Mouse (Mus musculus) embryonic fibroblast, embryonic 13.5 days (primary cell): ENCODE measurements at regions not wholly inside any gene's neighbourhood (a gene's known extent, or its start where the extent isn't known, plus 50 kb on each side); places are given as distances from the start of the nearest gene placed in this dataset.

Experiments used
- CTCF ChIP-seq: IDR thresholded peaks from 2 replicates; pipeline ENCODE4 v1.5.1; 2011; ENCODE audit warnings: mild to moderate bottlenecking, control low read depth, low read length, moderate library complexity, borderline replicate concordance; ENCODE audit not compliant: insufficient read depth
- POLR2A ChIP-seq: IDR thresholded peaks from 2 replicates; pipeline ENCODE4 v1.6.1; 2011; ENCODE audit warnings: low read depth, mild to moderate bottlenecking, control low read depth, low read length, moderate library complexity

- TF ChIP-seq CTCF (no peak), POLR2A (no peak)
These were observed 173.4 kb upstream of the A1bg start for GRCm38 (mm10) chr15:61096021-61096781.
